Mouse (Mus musculus): Measurements from ENCODE around the gene Zfp457. TPM values are rescaled to one million over a fixed set of nuclear protein-coding genes. Genes with fewer than 3 reads are reported as not detected.

The Zfp457 gene
- 0.41 and 0.48 TPM in 2 replicates for polyA plus RNA-seq (2012; rRNA removed)

GRCm38 (mm10) chr13:67305822-67306672 is at the start of gene Zfp457:
Gene Zfp457 (minus strand): TSS chr13:67306485.

GRCm38 (mm10) chr13:67332019-67332724 is 25.9 kb upstream of the Zfp457 start, which contains the start of gene Zfp595:
Gene Zfp595 (minus strand): TSS chr13:67332570.

GRCm38 (mm10) chr13:67278314-67278713 is 28.0 kb downstream of the Zfp457 start, which contains the start of gene Zfp458:
Gene Zfp458 (minus strand): TSS chr13:67278466.

Other genes starting within 250 kb of the Zfp457 start
- gene Zfp712, start 245.3 kb downstream of the Zfp457 start, polyA plus RNA-seq (2012; rRNA removed): 0.37 TPM in 2 replicates
- 0.85 and 0.95 TPM in 2 replicates for gene Zfp708, start 208.5 kb downstream of the Zfp457 start, polyA plus RNA-seq (2012; rRNA removed)
- gene Gm28557, start 197.9 kb downstream of the Zfp457 start, polyA plus RNA-seq (2012; rRNA removed): 1.7 and 1.8 TPM in 2 replicates
- 0.20 and 0.25 TPM in 2 replicates for gene Rslcan18, start 190.2 kb downstream of the Zfp457 start, polyA plus RNA-seq (2012; rRNA removed)
- 0.38 and 0.40 TPM in 2 replicates for gene Zfp759, start 184.8 kb downstream of the Zfp457 start, polyA plus RNA-seq (2012; rRNA removed)
- gene Rsl1, start 133.3 kb downstream of the Zfp457 start, polyA plus RNA-seq (2012; rRNA removed): 1.2 and 1.4 TPM in 2 replicates
- 0.18 and 0.21 TPM in 2 replicates for gene Zfp455, start 112.0 kb downstream of the Zfp457 start, polyA plus RNA-seq (2012; rRNA removed)
- gene Zfp458, start 28.0 kb downstream of the Zfp457 start, polyA plus RNA-seq (2012; rRNA removed): 0.47 and 0.52 TPM in 2 replicates
- 1.2 and 1.3 TPM in 2 replicates for gene Zfp595, start 26.1 kb upstream of the Zfp457 start, polyA plus RNA-seq (2012; rRNA removed)
- not detected in 2 replicates for gene Gm28044, start 54.1 kb upstream of the Zfp457 start, polyA plus RNA-seq (2012; rRNA removed)
- 0.79 and 0.83 TPM in 2 replicates for gene Zfp953, start 54.1 kb upstream of the Zfp457 start, polyA plus RNA-seq (2012; rRNA removed)
- 0.12 and 0.17 TPM in 2 replicates for gene Gm28041, start 69.2 kb upstream of the Zfp457 start, polyA plus RNA-seq (2012; rRNA removed)
- gene Zfp456, start 69.3 kb upstream of the Zfp457 start, polyA plus RNA-seq (2012; rRNA removed): 0.27 and 0.32 TPM in 2 replicates
- gene Zfp429, start 93.3 kb upstream of the Zfp457 start, polyA plus RNA-seq (2012; rRNA removed): 1.8 and 2.3 TPM in 2 replicates
- gene Zfp459, start 114.9 kb upstream of the Zfp457 start, polyA plus RNA-seq (2012; rRNA removed): 0.17 and 0.18 TPM in 2 replicates
- gene Zfp874a, start 145.1 kb upstream of the Zfp457 start, polyA plus RNA-seq (2012; rRNA removed): 2.8 and 3.1 TPM in 2 replicates
- gene Zfp874b, start 177.8 kb upstream of the Zfp457 start, polyA plus RNA-seq (2012; rRNA removed): 2.7 and 2.8 TPM in 2 replicates
- gene Zfp58, start 194.1 kb upstream of the Zfp457 start, polyA plus RNA-seq (2012; rRNA removed): 1.3 TPM in 2 replicates
- gene Gm26965, start 219.7 kb upstream of the Zfp457 start, polyA plus RNA-seq (2012; rRNA removed): not detected in 2 replicates
- 5.4 and 5.6 TPM in 2 replicates for gene Zfp87, start 219.7 kb upstream of the Zfp457 start, polyA plus RNA-seq (2012; rRNA removed)
- gene Zfp748, start 247.3 kb upstream of the Zfp457 start, polyA plus RNA-seq (2012; rRNA removed): 2.3 and 2.5 TPM in 2 replicates